Mouse (Mus musculus): ENCODE data around the gene Zfp683.

Zfp683 gene

DNA sequence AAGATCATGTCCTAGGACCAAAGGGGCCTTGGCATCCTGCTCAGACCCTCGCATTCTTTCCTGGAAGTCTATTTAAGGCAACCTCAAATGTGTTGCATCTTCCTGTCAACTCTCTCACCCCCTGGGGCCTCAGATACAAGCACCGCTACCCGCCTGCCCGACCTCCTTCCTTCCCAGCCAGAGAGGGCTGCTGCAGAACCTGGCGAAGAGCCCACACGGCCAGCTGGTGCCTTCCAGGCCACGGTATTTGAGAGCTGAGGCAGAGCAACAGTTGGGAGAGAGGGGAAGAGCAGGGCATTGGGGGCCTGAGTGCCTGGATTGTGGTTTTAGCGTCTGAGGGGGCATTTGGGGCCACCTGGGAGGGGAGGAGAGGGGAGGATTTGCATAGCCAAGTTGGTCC, 1.1 kb upstream of the Zfp683 start:
- DNase-seq (ENCODE audit: low spot score), result no peak

GRCm38 (mm10) chr4:134058166-134058715, 4.6 kb downstream of the Zfp683 start:
- DNase-seq (ENCODE audit: low spot score), result no peak

DNA sequence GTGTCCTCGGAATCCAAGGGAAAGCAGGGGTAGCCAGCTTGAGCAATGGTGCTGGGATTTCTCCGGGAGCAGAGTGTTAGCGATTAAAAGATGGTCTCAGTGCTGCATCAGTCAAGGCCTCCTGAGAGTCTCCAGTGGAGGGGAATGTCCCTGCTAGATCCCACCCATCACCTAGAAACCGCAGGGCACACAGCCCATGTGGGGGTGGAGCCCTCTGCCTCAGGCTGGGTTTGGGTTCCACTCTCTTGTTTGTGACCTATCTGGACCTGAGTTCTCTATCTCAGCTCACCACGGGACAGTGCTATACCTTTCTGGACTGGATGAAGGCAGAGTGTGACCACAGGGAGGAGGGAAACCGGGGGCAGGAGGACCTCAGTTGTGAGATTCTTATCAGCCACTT, 5.3 kb downstream of the Zfp683 start:
- no peak for DNase-seq (ENCODE audit: low spot score)

DNA sequence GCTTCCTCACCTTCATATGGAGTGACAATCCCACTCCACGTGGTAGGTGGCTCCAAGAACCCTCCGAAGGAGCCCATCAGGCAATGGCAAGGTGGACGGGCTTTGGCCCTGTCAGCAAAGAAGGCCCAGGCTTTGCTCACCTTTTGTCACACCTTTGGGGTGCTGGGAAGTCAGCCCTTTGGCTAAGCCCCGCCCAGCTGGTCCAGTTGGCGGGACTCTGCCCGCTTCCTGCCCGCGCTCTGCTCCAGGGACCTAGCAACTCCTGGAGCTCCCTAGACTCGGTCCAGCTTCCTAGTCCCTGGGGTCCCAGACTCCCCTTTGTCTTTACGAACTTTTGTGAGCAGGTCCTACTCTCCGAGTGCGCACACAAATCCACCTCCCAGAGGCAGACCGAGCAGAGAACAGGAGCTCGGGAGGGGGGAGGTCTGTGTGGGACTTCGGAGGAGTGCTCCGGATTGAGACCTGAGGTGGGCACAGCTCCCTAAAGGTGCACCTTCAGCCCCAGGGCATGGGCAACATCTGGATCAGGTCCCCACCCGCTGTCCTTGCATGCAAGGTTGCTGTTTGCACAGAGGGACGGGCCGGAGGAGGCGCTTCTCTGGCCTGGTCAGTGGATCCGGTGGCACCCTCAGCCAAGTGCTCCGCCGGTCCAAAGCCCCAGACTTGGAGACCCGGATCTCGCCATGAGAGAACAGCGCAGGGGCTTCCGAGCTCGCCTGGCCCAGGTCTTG, 6.7 kb downstream of the Zfp683 start, which contains the start of gene Crybg2:
Gene Crybg2, plus strand, starts transcription at position 681 of the 731 bp plus-strand sequence.
- DNase-seq (ENCODE audit: low spot score), result no peak

- no peak for DNase-seq (ENCODE audit: low spot score)
Observed at GRCm38 (mm10) chr4:134061166-134061830, 7.7 kb downstream of the Zfp683 start.

GRCm38 (mm10) chr4:134061944-134062446, 8.4 kb downstream of the Zfp683 start:
- no peak for DNase-seq (ENCODE audit: low spot score)

- no peak for DNase-seq (ENCODE audit: low spot score)
Observed at GRCm38 (mm10) chr4:134062561-134062960, 8.9 kb downstream of the Zfp683 start.

DNA sequence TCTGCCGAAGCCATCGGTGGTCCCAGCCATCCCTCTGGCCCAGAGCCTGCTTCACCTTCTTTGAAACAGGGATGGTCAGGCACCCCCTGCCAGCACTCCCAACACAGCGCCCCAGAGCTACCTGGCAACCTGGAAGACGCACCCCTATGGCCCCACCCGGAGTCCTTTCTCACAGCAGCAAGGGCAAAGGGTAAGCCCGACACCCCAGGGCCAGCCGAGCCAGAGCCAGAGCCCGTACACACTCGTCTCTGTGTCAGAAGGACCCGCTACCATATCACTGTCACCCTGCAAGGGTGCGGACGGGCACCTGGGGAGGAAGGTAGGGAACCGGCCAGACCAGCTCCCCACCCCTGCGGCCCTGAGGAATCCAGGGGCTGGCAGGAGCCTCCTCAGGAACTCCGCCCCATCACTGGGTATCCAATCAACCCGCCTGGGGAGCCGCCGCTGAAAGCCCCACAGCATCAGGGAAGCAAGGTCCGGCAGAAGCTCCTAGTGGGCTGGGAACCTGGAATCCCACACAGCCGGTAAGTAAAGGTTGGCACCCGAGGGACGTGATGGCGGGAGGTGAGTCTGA, 11.9 kb downstream of the Zfp683 start:
- DNase-seq (ENCODE audit: low spot score), result no peak

GRCm38 (mm10) chr4:134067383-134067782, 13.7 kb downstream of the Zfp683 start:
- no peak for DNase-seq (ENCODE audit: low spot score)

DNA sequence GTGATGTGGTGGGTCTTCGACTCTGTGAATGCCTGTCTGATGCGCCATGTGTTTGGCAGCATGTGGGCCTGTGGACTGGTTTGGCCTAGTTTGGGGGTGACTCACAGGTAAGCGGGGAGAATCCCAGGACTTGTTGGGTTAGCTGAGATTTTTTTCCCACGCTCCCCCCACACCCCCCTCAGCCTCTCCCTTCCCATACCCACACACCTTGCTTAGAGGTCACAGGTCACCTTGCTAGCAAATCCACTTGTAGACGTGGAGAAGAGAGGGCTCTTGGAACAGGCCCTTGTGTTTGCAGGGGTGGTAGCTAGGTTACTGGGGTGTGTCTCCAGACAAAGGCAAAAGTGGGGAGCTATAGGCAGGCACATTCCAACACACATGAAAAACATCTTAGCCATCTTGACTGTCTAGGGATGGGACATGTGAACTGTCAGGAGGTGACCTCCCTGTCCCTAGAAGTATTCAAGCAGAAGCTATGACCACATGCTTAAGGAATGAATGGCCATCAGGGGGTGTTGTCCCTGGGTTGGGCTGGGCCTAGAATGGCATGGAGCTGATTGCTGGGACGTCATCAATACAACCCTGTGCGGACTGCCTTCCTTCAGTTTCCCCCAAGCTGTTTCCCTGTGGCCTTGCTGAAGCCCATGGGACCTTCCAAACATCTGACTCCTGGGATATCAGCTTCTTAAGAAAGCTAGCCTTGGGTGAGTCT, 14.4 kb downstream of the Zfp683 start:
- no peak for DNase-seq (ENCODE audit: low spot score)

DNA sequence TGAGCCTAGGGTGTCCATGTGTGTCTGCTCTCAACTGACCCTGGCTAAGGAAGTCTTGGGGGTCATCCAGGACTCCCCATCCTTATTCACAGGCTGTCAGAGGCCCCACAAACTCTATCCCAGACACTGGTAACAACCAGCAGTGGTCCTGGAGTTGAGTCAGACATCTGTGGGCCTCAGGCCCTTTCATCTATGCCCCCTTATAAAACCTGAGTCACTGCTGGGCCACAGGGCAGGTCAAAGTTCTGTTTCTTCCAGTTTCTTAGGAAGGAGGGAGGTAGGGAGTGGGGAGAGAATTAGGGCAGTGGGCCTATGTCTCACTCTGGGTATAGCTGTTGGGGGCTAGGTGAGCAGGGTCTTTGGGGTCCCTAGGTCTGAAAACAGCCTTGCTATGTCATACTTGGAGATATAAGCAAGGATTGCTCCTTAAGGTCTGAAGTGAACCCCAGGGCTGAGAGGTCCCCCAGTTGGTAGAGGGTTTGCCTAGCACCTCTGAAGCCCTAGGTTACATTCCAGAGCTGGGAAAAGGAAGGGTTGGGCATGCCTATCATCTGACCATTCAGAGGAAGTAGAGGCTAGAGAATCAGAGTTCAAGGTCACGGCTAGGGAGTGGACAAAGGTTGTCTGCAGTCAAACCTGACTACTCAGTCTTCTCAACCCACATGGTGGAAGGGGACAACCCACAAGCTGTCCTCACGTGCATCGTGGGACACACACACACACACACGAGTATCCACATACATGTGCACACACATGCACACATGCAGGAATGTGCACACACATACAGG, 15.3 kb downstream of the Zfp683 start:
- no peak for DNase-seq (ENCODE audit: low spot score)

DNA sequence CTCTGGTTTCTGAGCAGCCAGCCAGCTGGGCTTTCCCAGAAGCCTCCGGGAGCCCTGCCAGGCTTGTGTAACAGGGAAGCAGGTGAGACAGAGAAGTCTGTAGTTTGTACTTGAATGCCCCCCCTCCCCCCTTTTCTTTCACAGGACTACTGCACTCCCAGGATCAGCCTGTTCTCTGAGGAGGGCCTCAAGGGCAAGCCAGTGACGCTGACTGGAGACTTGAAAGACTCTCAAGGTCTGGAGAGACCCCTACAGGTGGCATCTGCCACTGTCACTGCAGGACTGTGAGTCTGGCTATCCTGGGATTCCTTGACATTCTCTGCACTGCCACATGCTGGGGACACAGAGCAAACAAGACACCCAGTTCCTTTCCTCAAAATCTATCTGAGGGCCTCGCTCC, 25.1 kb downstream of the Zfp683 start:
- peak; percentile 88 for DNase-seq (ENCODE audit: low spot score)

- no peak for DNase-seq (ENCODE audit: low spot score)
Observed at GRCm38 (mm10) chr4:134080674-134081073, 27.0 kb downstream of the Zfp683 start.

GRCm38 (mm10) chr4:134081730-134082386, 28.2 kb downstream of the Zfp683 start:
- DNase-seq (ENCODE audit: low spot score), result peak; percentile 84

DNA sequence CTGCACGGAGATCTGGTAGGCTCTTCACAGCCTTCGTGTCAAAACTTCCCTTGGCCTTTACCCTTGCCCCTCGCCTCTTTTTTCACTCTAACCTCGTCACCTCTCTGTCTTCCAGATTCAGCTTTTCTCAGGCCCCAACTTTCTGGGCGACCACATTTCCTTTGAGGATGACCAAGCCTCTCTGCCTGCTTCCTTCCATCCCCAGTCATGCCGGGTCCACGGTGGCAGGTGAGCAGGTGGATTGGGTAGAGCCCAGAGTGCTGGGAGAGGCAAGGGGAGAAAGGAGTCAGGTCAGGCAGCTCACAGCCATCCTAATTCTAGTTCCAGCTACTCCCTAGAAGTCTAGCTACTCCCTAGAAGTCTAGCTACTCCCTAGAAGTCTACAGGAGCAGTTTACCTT, 28.8 kb downstream of the Zfp683 start:
- DNase-seq (ENCODE audit: low spot score), result no peak

DNA sequence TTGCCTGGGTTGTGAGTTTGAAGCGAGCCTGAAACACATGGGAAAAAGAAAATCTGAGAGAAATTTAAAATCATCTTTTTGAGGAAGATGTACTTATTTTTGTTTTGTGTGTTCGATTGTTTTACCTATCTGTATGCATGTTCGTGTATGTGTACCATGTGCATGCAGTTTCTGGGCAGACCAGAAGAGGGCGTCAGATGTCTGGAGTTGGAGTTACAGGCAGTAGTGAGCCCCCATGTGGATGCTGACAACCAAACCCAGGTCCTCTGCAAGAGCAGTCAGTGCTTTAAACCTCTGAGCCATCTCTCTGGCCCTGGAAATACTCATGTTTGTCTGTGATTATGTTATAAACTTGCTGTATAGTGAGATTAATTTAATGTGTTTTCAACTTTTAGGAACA, 31.4 kb downstream of the Zfp683 start:
- no peak for DNase-seq (ENCODE audit: low spot score)

DNA sequence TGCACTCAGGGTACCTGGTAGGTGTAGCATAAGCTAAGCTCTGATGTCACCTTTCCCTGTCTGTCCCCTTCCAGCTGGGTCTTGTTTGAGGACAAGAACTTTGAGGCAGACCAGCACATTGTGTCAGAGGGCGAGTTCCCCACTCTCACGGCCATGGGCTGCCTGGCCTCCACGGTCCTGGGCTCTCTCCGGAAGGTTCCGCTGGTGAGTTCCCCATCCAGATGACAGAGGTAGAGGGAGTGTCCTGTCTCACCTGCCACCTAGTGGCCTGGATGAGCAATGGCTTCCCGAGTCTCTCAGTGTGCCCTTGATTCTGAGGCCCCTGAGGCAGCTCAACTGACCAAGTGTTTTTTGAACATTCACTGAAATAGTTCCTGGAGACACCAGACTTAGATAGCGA, 33.8 kb downstream of the Zfp683 start:
- DNase-seq (ENCODE audit: low spot score), result peak; percentile 76

GRCm38 (mm10) chr4:134089029-134089428, 35.4 kb downstream of the Zfp683 start:
- DNase-seq (ENCODE audit: low spot score), result no peak

GRCm38 (mm10) chr4:134090521-134091224, 37.0 kb downstream of the Zfp683 start:
- no peak for DNase-seq (ENCODE audit: low spot score)

DNA sequence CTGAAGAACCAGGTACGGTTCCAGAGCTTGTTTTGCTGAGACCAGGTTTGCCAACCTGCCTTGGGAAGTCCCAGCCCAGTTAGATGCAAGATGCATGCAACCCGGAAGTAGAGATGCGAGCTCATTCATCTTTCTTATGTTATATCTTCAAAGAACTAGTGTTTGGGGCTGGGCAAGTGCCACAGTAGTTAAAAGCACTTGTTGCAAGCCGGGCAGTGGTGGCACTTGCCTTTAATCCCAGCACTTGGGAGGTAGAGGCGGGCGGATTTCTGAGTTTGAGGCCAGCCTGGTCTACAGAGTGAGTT, 37.5 kb downstream of the Zfp683 start:
- DNase-seq (ENCODE audit: low spot score), result no peak

All from embryo, embryonic 10 days (tissue).